Comparison of ENCODE assay signal across 8 mouse cellular contexts in the genomic region with DNA sequence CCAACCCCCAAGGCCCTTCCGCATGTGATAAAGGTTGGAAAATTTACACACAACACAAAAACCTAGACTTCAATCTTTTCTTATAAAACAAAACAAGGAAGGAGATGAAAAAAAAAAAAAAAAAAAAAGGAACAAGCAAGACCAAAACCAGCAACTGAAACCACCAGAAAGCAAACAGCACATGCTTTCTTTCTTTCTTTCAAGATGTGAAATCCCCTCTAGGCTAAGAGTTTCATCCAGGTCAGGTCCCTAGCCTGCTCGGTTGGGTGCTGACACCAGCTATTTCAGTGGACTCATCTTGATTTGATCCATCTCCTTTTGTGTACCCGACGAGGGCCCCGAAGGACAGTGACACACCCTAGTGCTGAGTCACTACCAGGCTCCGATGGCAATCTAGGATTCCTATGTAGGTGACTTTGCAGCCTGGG. TPM values are rescaled to one million over a fixed set of nuclear protein-coding genes. Genes with fewer than 3 reads are reported as not detected.
A peak's percentile ranks its signal among the peaks of the same experiment; 100 is the strongest.
DNase-seq lines count a peak whose midpoint lies in the region; ATAC-seq and TF ChIP-seq lines count a peak whose summit lies in the region.

No protein-coding gene starts in this region.

- H3K27ac ChIP-seq in kidney, embryonic 14.5 days (ENCODE audit: low read depth, low read length), result peak overlapping the region; percentile 52; the same call in 1 of the 2 replicates
- peak overlapping the region; percentile 66 for H3K27ac ChIP-seq in liver, postnatal 0 days (ENCODE audit: low read depth)
- no peak overlapping the region for H3K27ac ChIP-seq in forebrain, embryonic 10.5 days
- H3K27ac ChIP-seq in midbrain, postnatal 0 days (ENCODE audit: low read depth, low read length), result no peak overlapping the region

- no peak for ATAC-seq in kidney, embryonic 14.5 days (ENCODE audit: low FRiP score, low TSS enrichment)
- ATAC-seq in common myeloid progenitor, adult 5-6 weeks (replicated peaks; ENCODE audit: low read depth, poor library complexity, severe bottlenecking), result peak; percentile 82
- peak; percentile 59 for ATAC-seq in liver, postnatal 0 days
- no peak for ATAC-seq in midbrain, postnatal 0 days (ENCODE audit: low FRiP score)

- H3K4me3 ChIP-seq in kidney, embryonic 14.5 days (ENCODE audit: low read length), result no peak overlapping the region
- H3K4me3 ChIP-seq in liver, postnatal 0 days (ENCODE audit: low read depth, low read length), result no peak overlapping the region
- no peak overlapping the region for H3K4me3 ChIP-seq in forebrain, embryonic 10.5 days
- H3K4me3 ChIP-seq in midbrain, postnatal 0 days (ENCODE audit: low read depth, low read length), result no peak overlapping the region

- 68% methylated on average over 6 of the region's 6 CpGs for WGBS in kidney, embryonic 14.5 days
- WGBS in liver, postnatal 0 days (ENCODE audit: insufficient replicate concordance), result 27% methylated on average over 6 of the region's 6 CpGs
- WGBS in forebrain, embryonic 10.5 days, result 66% methylated on average over 6 of the region's 6 CpGs
- WGBS in midbrain, postnatal 0 days, result 36% methylated on average over 6 of the region's 6 CpGs

- H3K27me3 ChIP-seq in kidney, embryonic 14.5 days (ENCODE audit: control insufficient read depth, insufficient read depth, low read length), result no peaks in the 10 kb centered on the region
- no peaks in the 10 kb centered on the region for H3K27me3 ChIP-seq in liver, postnatal 0 days (ENCODE audit: insufficient read depth, low read length)
- no peaks in the 10 kb centered on the region for H3K27me3 ChIP-seq in forebrain, embryonic 10.5 days (ENCODE audit: poor library complexity, severe bottlenecking)
- no peaks in the 10 kb centered on the region for H3K27me3 ChIP-seq in midbrain, postnatal 0 days (ENCODE audit: insufficient read depth, low read length)

- H3K36me3 ChIP-seq in kidney, embryonic 14.5 days (ENCODE audit: control insufficient read depth, insufficient read depth, low read length), result peaks cover 6% of the 10 kb centered on the region; the same call in 1 of the 2 replicates
- H3K36me3 ChIP-seq in liver, postnatal 0 days (replicated peaks; ENCODE audit: insufficient read depth, low read length), result no peaks in the 10 kb centered on the region
- 0 out of 2 replicates have a peak, but pooled peaks cover 5% of the 10 kb centered on the region for H3K36me3 ChIP-seq in forebrain, embryonic 10.5 days (replicated peaks)
- H3K36me3 ChIP-seq in midbrain, postnatal 0 days (ENCODE audit: insufficient read depth, low read length), result no peaks in the 10 kb centered on the region

- peaks cover 30% of the 10 kb centered on the region for H3K4me1 ChIP-seq in kidney, embryonic 14.5 days (ENCODE audit: control insufficient read depth, insufficient read depth, low read length)
- peaks cover 13% of the 10 kb centered on the region for H3K4me1 ChIP-seq in liver, postnatal 0 days (ENCODE audit: insufficient read depth)
- peaks cover 15% of the 10 kb centered on the region; the same call in 1 of the 2 replicates for H3K4me1 ChIP-seq in forebrain, embryonic 10.5 days
- no peaks in the 10 kb centered on the region for H3K4me1 ChIP-seq in midbrain, postnatal 0 days (ENCODE audit: insufficient read depth, low read length)

- H3K9ac ChIP-seq in kidney, embryonic 14.5 days (ENCODE audit: low read depth, low read length), result no peak overlapping the region
- H3K9ac ChIP-seq in liver, postnatal 0 days (replicated peaks), result no peak overlapping the region
- no peak overlapping the region for H3K9ac ChIP-seq in midbrain, postnatal 0 days (replicated peaks; ENCODE audit: low read length, poor library complexity, severe bottlenecking)

- TF ChIP-seq CTCF in liver, postnatal 0 days (IDR thresholded peaks at IDR 0.05; ENCODE audit: low read depth), result no peak
- TF ChIP-seq CTCF in midbrain, postnatal 0 days (IDR thresholded peaks at IDR 0.05), result no peak

- no peak overlapping the region for H3K4me2 ChIP-seq in kidney, embryonic 14.5 days (replicated peaks; ENCODE audit: low read depth, low read length)
- H3K4me2 ChIP-seq in liver, postnatal 0 days (ENCODE audit: low read depth, low read length), result peak overlapping the region; percentile 42; the same call in 1 of the 2 replicates
- H3K4me2 ChIP-seq in midbrain, postnatal 0 days (ENCODE audit: low read depth, low read length, poor library complexity, severe bottlenecking), result no peak overlapping the region

- no peaks in the 10 kb centered on the region for H3K9me3 ChIP-seq in kidney, embryonic 14.5 days (ENCODE audit: control insufficient read depth, low read length)
- H3K9me3 ChIP-seq in liver, postnatal 0 days (ENCODE audit: low read length), result no peaks in the 10 kb centered on the region
- H3K9me3 ChIP-seq in forebrain, embryonic 10.5 days, result no peaks in the 10 kb centered on the region
- no peaks in the 10 kb centered on the region for H3K9me3 ChIP-seq in midbrain, postnatal 0 days (ENCODE audit: low read length)

- no peak for DNase-seq in kidney, adult 9 months
- peak; percentile 59 for DNase-seq in CD4-positive, CD25-positive, alpha-beta regulatory T cell, adult 2 months (ENCODE audit: low read depth, low spot score)
- peak; percentile 33 for DNase-seq in liver, postnatal 0 days
- DNase-seq in forebrain, embryonic 10.5 days (ENCODE audit: extremely low spot score, low spot score), result no peak
- DNase-seq in ovary, adult 18-20 months (ENCODE audit: low spot score), result no peak
- no peak for DNase-seq in midbrain, postnatal 0 days (ENCODE audit: low spot score)

- no peak; the same call in 1 of the 2 replicates for TF ChIP-seq EP300 in liver, postnatal 0 days (IDR thresholded peaks at IDR 0.05; ENCODE audit: low read depth)

RNA-seq across cellular contexts. Expression of a gene that starts 29.2 kb away (rescaled TPM):
- 36.1 and 42.9 TPM in 2 replicates for polyA plus RNA-seq in kidney, embryonic 14.5 days (2014; fragmentation: Nextera tagmentation; extraction: Ambion mirVana)
- 6.8 and 7.0 TPM in 2 replicates for total RNA-seq in common myeloid progenitor, adult 5-6 weeks (2017)
- polyA plus RNA-seq in liver, postnatal 0 days (2015; fragmentation: Nextera tagmentation; extraction: Ambion mirVana), result 8.1 and 12.2 TPM in 2 replicates
- 9.4 and 10.5 TPM in 2 replicates for polyA plus RNA-seq in forebrain, embryonic 10.5 days (2016; fragmentation: Nextera tagmentation; extraction: Ambion mirVana)
- 12.9 and 13.6 TPM in 2 replicates for total RNA-seq in midbrain, postnatal 0 days (2014; rRNA removed)
- polyA plus RNA-seq in midbrain, postnatal 0 days (2015; fragmentation: Nextera tagmentation; extraction: Ambion mirVana), result 10.6 and 13.3 TPM in 2 replicates

Comparison
In these comparisons a context has a peak if more than half of its experiments do, and no peak if none do; other contexts are left out.
1. ATAC-seq: peak in common myeloid progenitor, adult 5-6 weeks (single experiment) and liver, postnatal 0 days (single experiment); none in kidney, embryonic 14.5 days (single experiment) and midbrain, postnatal 0 days (single experiment).
2. H3K27ac ChIP-seq: peak in kidney, embryonic 14.5 days (single experiment) and liver, postnatal 0 days (single experiment); none in forebrain, embryonic 10.5 days (single experiment) and midbrain, postnatal 0 days (single experiment).
3. DNase-seq: peak in CD4-positive, CD25-positive, alpha-beta regulatory T cell, adult 2 months (single experiment) and liver, postnatal 0 days (single experiment); none in kidney, adult 9 months (single experiment), forebrain, embryonic 10.5 days (single experiment), ovary, adult 18-20 months (single experiment) and midbrain, postnatal 0 days (single experiment).